Mouse (Mus musculus): Measurements from ENCODE around the gene Kctd19. TPM values are rescaled to one million over a fixed set of nuclear protein-coding genes. Genes with fewer than 3 reads are reported as not detected.

Gene Kctd19
- total RNA-seq, 2 experiments from 2014 or later = not detected

DNA sequence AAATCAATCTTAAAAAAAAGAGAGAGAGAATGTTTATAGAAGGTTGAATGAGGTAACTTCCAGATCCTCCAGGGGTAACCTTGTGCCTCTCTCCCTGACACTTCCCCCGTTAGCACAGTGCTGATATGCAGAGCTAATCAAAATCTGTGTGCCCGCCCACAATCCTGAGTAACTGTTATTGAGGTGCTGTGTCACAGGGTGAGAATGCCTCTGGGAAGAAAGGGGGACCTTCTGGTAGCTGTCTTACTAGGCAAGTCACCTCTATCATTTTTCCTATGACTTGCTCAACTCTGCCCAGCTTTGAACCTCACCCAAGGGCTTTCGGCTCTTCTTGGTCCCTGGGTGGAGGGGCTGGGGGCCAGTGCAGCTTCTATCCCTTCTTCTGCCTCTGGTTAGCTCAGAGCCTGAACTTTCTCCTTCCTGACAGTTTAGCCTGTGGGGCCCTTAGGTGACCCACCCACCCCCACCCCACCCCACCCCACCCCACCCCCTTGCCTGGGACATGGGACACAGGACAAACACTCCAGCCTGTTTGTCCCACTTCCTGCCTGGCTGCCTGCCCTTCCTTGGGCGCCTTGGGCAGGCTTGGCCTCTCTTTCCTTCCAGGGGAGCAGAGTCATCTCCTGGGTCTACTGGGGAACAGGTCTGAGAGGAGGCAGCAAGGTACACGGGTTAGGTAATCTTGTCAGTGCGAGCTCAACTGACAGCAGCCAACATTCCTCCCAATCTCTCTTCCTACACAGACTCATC lies 73.2 kb downstream of the Kctd19 start:
- DNase-seq (ENCODE audit: low spot score in 2 of 2) = no peak

DNA sequence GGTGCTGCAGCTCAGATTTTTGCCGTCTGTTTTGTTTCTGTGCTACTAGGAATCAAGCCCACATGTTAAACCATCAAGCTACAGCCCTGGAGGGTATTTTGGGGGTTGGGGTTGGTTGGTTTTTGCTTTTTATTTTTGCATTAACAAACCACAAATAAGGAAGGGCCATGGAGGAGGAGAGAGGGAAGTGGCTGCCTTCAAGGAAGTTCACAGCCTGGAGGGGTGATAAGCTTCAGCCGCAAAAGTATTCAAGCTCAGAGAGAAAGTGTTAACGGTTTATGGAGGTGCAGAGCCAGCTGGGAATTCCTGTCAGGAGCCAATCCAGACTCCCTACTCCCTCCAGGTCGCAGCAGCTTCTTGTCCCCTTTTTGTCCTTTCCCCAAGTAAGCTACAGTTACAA lies 74.3 kb downstream of the Kctd19 start:
- no peak for DNase-seq (ENCODE audit: low spot score in 2 of 2)

DNA sequence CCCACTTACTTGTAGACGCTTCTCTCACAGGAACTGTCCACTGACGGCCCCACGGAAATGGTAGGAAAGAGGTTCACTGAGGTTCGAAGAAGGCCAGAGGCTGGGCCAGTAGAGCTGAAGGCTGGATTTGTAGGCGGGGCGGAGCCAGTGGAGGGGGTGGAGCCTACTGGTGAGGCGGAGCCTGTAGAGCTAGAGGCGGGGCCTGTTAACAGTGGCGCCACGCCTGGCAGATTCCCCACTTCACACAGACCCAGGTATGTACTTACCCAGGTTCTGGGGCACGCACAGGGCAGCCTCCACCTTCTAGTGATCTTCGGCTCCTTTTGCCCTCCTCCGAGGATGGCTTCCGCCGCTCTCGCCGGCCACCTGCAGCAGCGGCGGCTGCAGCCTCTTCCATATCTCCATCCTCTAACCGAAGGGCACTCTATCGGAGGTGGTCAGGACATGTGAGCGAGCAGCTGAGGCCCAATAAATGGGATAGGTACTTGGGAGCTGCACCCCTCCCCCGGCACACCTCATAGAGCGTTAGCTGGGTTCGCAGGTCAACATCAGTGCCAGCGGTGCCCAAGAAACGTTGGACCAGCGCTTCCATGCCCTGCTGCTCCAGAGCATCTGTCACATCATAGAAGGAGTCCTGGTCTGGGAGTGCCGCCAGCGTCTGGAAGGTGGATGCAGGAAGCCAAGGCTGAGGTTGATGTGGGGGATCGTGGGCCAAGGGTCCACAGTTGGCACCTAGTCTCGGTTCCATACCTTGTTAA lies 76.8 kb downstream of the Kctd19 start:
- no peak for DNase-seq (ENCODE audit: low spot score in 2 of 2)

Other genes starting within 250 kb of the Kctd19 start
- 10 to 100 TPM; 32.1 to 35.7 TPM for gene Cbfb, start 242.8 kb downstream of the Kctd19 start, total RNA-seq (2021)
- 10 to 100 TPM; 24.5 to 26.6 TPM for gene D230025D16Rik, start 188.4 kb downstream of the Kctd19 start, total RNA-seq (2021)
- gene B3gnt9, start 158.3 kb downstream of the Kctd19 start, total RNA-seq (2021) = 1 to 10 TPM; 3.4 to 4.2 TPM
- gene Tradd, start 148.9 kb downstream of the Kctd19 start, total RNA-seq (2021) = 1 to 10 TPM; 6.5 to 8.9 TPM
- gene Fbxl8, start 148.9 kb downstream of the Kctd19 start, total RNA-seq (2021) = under 1 TPM; 0.45 to 0.87 TPM
- under 1 TPM; 0.57 to 0.83 TPM for gene Hsf4, start 143.7 kb downstream of the Kctd19 start, total RNA-seq (2021)
- gene Nol3, start 137.4 kb downstream of the Kctd19 start, total RNA-seq (2021) = 1 to 10 TPM; 3.6 to 3.7 TPM
- 10 to 100 TPM; 60.0 to 60.5 TPM for gene 4931428F04Rik, start 123.6 kb downstream of the Kctd19 start, total RNA-seq (2021)
- gene Exoc3l, start 117.4 kb downstream of the Kctd19 start, total RNA-seq (2021) = 1 to 10 TPM; 3.7 to 5.9 TPM
- 10 to 100 TPM; 31.9 to 33.5 TPM for gene E2f4, start 115.8 kb downstream of the Kctd19 start, total RNA-seq (2021)
- 1 to 10 TPM; 1.2 to 2.0 TPM for gene Elmo3, start 107.9 kb downstream of the Kctd19 start, total RNA-seq (2021)
- gene Lrrc29, start 87.2 kb downstream of the Kctd19 start, total RNA-seq (2021) = 1 to 10 TPM; 4.9 to 6.7 TPM
- gene Tmem208, start 87.1 kb downstream of the Kctd19 start, total RNA-seq (2021) = 10 to 100 TPM; 43.4 to 46.6 TPM
- 1 to 10 TPM; 3.3 to 3.6 TPM for gene Fhod1, start 65.5 kb downstream of the Kctd19 start, total RNA-seq (2021)
- gene Slc9a5, start 64.7 kb downstream of the Kctd19 start, total RNA-seq (2021) = 10 to 100 TPM; 11.6 to 13.6 TPM
- gene Plekhg4, start 40.2 kb downstream of the Kctd19 start, total RNA-seq (2021) = 1 to 10 TPM; 1.8 to 1.9 TPM
- 1 to 10 TPM in 1 of 2 experiments, under 1 TPM in 1; 0.98 to 1.4 TPM for gene Lrrc36, start 69 bp upstream of the Kctd19 start, total RNA-seq (2021)
- gene Tppp3, start 58.0 kb upstream of the Kctd19 start, total RNA-seq (2021) = 10 to 100 TPM; 34.5 to 40.0 TPM
- gene Zdhhc1, start 83.4 kb upstream of the Kctd19 start, total RNA-seq (2021) = 10 to 100 TPM; 17.5 to 20.4 TPM
- under 1 TPM in 1 of 2 experiments, not detected in 1; 0.18 TPM for gene Hsd11b2, start 105.3 kb upstream of the Kctd19 start, total RNA-seq (2021)
- 100 to 1,000 TPM; 298 to 305 TPM for gene Atp6v0d1, start 152.5 kb upstream of the Kctd19 start, total RNA-seq (2021)
- 10 to 100 TPM; 73.6 to 81.2 TPM for gene Ripor1, start 191.8 kb upstream of the Kctd19 start, total RNA-seq (2021)
- gene Ctcf, start 223.1 kb upstream of the Kctd19 start, total RNA-seq (2021) = 10 to 100 TPM; 63.6 to 67.7 TPM
- gene Agrp, start 223.9 kb upstream of the Kctd19 start, total RNA-seq (2021) = not detected